Mouse (Mus musculus): ENCODE results near the gene Pdxk. TPM values are rescaled to one million over a fixed set of nuclear protein-coding genes. Genes with fewer than 3 reads are reported as not detected.

Pdxk gene
- total and polyA plus RNA-seq, 3 experiments = 4.3 to 6.8 (median 6.4) TPM

- H3K9ac ChIP-seq (ENCODE audit: insufficient read depth, low read depth) = peak within 1 kb of the TSS; percentile 80
- H3K4me3 ChIP-seq (replicated peaks in 1 of 3; ENCODE audit: low read depth in 2 of 3, low read length in 2 of 3, poor library complexity in 1 of 3) = peak within 1 kb of the TSS; percentile 97 to 99 (median 98)
- H3K9me3 ChIP-seq (replicated peaks; ENCODE audit: low read length) = no peaks in the 10 kb centered on the region
- no peaks in the 10 kb centered on the region for H3K27me3 ChIP-seq (replicated peaks)
- peaks cover 36% of the 10 kb centered on the region for H3K79me2 ChIP-seq (replicated peaks; ENCODE audit: control insufficient read depth, extremely low read depth, insufficient read depth, poor library complexity, severe bottlenecking)
- DNase-seq (ENCODE audit: extremely low read depth) = peak; percentile 93
- dilution Hi-C loops (cut with MboI; ENCODE audit: extremely low pct_ligation_motif_present, extremely low pct_unique_long_range_greater_than_20kb, low sequenced_read_pairs) = no loop called here
- H3K4me1 ChIP-seq (ENCODE audit: control insufficient read depth in 1 of 2, insufficient read depth in 2 of 2) = peaks cover 4 to 45% of the 10 kb centered on the region in 2 experiments
- peak within 1 kb of the TSS; percentile 90 for H3K4me2 ChIP-seq (ENCODE audit: insufficient read depth, low read depth, poor library complexity, severe bottlenecking)
- peak within 1 kb of the TSS; percentile 70 for H3K27ac ChIP-seq (ENCODE audit: insufficient read depth, low read depth)
- in situ Hi-C loops (cut with MboI; ENCODE audit: low pct_ligation_motif_present, low pct_unique_long_range_greater_than_20kb, low sequenced_read_pairs) = no loop called here
- peaks cover 33 to 37% of the 10 kb centered on the region in 2 experiments for H3K36me3 ChIP-seq (replicated peaks in 1 of 2; ENCODE audit: control insufficient read depth in 1 of 2, insufficient read depth in 1 of 2, low read length in 1 of 2)
- TF ChIP-seq TBP (conservative IDR thresholded peaks at IDR 0.05; ENCODE audit: low read depth, low read length) (0 out of 2 replicates have a peak, but pooled peaks have one; percentile 23), CTCF (conservative IDR thresholded peaks at IDR 0.05 in 1 of 2, IDR thresholded peaks at IDR 0.05 in 1 of 2; ENCODE audit: low read depth in 2 of 2, low read length in 2 of 2) (peak; percentile 92 to 99), KAT2A (IDR thresholded peaks at IDR 0.05; ENCODE audit: insufficient replicate concordance, low read length) (peak; percentile 83; the same call in 1 of the 2 replicates), MXI1 (IDR thresholded peaks at IDR 0.05; ENCODE audit: low read depth, low read length) (peak; percentile 93), ZKSCAN1 (IDR thresholded peaks at IDR 0.05; ENCODE audit: borderline replicate concordance, low read depth, low read length) (no peak), TCF12 (IDR thresholded peaks at IDR 0.05; ENCODE audit: low read depth, low read length) (peak; percentile 80), USF2 (conservative IDR thresholded peaks at IDR 0.05; ENCODE audit: low read depth, low read length) (no peak), MEF2A (IDR thresholded peaks at IDR 0.05; ENCODE audit: borderline replicate concordance, low read depth, low read length) (peak; percentile 77; the same call in 1 of the 2 replicates), ETS1 (conservative IDR thresholded peaks at IDR 0.05; ENCODE audit: low read depth, low read length) (peak; percentile 78), GABPA (IDR thresholded peaks at IDR 0.05; ENCODE audit: insufficient replicate concordance, low read depth, low read length) (peak; percentile 100), E2F4 (IDR thresholded peaks at IDR 0.05; ENCODE audit: insufficient replicate concordance, low read depth, low read length) (0 out of 2 replicates have a peak, but pooled peaks have one; percentile 14), MAZ (IDR thresholded peaks at IDR 0.05; ENCODE audit: low read depth, low read length) (peak; percentile 67; the same call in 1 of the 2 replicates), ZMIZ1 (IDR thresholded peaks at IDR 0.05; ENCODE audit: low read depth, low read length) (0 out of 2 replicates have a peak, but pooled peaks have one; percentile 65), HCFC1 (IDR thresholded peaks at IDR 0.05; ENCODE audit: low read depth, low read length) (peak; percentile 90), SMC3 (IDR thresholded peaks at IDR 0.05; ENCODE audit: low read depth, low read length) (peak; percentile 67), ELF1 (IDR thresholded peaks at IDR 0.05; ENCODE audit: low read depth, low read length) (peak; percentile 92), NRF1 (IDR thresholded peaks at IDR 0.05; ENCODE audit: low read depth, low read length) (peak; percentile 55; the same call in 1 of the 2 replicates), JUND (conservative IDR thresholded peaks at IDR 0.05; ENCODE audit: low read depth, low read length) (0 out of 2 replicates have a peak, but pooled peaks have one; percentile 32), POLR2A (IDR thresholded peaks at IDR 0.05; ENCODE audit: low read depth, low read length) (peak; percentile 73), MAFK (IDR thresholded peaks at IDR 0.05; ENCODE audit: insufficient replicate concordance, low read length) (no peak), IRF4 (IDR thresholded peaks at IDR 0.05; ENCODE audit: low read depth, low read length) (peak; percentile 74), ZNF384 (IDR thresholded peaks at IDR 0.05; ENCODE audit: low read depth, low read length) (no peak), USF1 (IDR thresholded peaks at IDR 0.05; ENCODE audit: low read depth, low read length) (no peak), SIN3A (IDR thresholded peaks at IDR 0.05; ENCODE audit: low read length) (peak; percentile 94), BHLHE40 (IDR thresholded peaks at IDR 0.05; ENCODE audit: low read depth, low read length) (peak; percentile 36; the same call in 1 of the 2 replicates), CHD2 (IDR thresholded peaks at IDR 0.05; ENCODE audit: low read length) (peak; percentile 46; the same call in 1 of the 2 replicates), EP300 (IDR thresholded peaks at IDR 0.05; ENCODE audit: low read length) (no peak), UBTF (IDR thresholded peaks at IDR 0.05; ENCODE audit: low read depth, low read length) (0 out of 2 replicates have a peak, but pooled peaks have one; percentile 48), MAX (IDR thresholded peaks at IDR 0.05; ENCODE audit: low read length) (peak; percentile 89), POLR2AphosphoS2 (IDR thresholded peaks at IDR 0.05; ENCODE audit: low read depth, low read length) (peak; percentile 32; the same call in 1 of the 2 replicates), PAX5 (IDR thresholded peaks at IDR 0.05; ENCODE audit: low read length) (no peak), RCOR1 (conservative IDR thresholded peaks at IDR 0.05; ENCODE audit: low read depth, low read length) (peak; percentile 49; the same call in 1 of the 2 replicates), RAD21 (IDR thresholded peaks at IDR 0.05; ENCODE audit: low read depth, low read length) (peak; percentile 55), JUN (IDR thresholded peaks at IDR 0.05; ENCODE audit: insufficient read depth, low read depth, low read length) (no peak), ZC3H11A (IDR thresholded peaks at IDR 0.05; ENCODE audit: low read depth, low read length) (no peak; the same call in 1 of the 2 replicates), NELFE (IDR thresholded peaks at IDR 0.05; ENCODE audit: low read depth, low read length) (peak; percentile 76), CHD1 (IDR thresholded peaks at IDR 0.05; ENCODE audit: low read depth, low read length) (peak; percentile 51; the same call in 1 of the 2 replicates)
Observed at GRCm38 (mm10) chr10:78412319-78413151, 52.2 kb downstream of the Pdxk start, which contains the start of gene Rrp1. Gene Rrp1, minus strand, starts transcription at chr10:78413043.
